ENCODE assay signal across 7 mouse cellular contexts in the genomic region with DNA sequence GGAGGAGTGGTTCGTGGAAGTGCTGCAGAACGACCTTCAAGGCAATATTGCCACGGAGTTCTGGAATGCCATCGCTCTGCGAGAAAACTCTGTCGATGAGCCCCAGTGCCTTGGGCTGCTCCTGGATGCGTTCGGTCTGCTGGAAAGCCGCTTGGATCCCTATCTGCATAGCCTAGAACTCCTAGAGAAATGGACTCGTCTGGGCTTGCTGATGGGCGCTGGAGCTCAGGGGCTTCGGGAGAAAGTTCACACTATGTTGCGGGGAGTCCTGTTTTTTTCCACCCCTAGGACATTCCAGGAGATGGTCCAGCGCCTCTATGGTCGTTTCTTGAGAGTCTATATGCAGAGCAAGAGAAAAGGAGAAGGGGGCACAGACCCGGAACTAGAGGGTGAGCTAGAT. TPM values are rescaled to one million over a fixed set of nuclear protein-coding genes. Genes with fewer than 3 reads are reported as not detected.
DNase-seq lines count a peak whose midpoint lies in the region; ATAC-seq and TF ChIP-seq lines count a peak whose summit lies in the region.

No protein-coding gene starts in this region.

- peak overlapping the region; percentile 33; the same call in 1 of the 2 replicates for H3K27ac ChIP-seq in lung, postnatal 0 days (ENCODE audit: low read length)
- no peak overlapping the region for H3K27ac ChIP-seq in forebrain, embryonic 11.5 days (ENCODE audit: low read depth, low read length)
- H3K27ac ChIP-seq in limb, embryonic 11.5 days (replicated peaks; ENCODE audit: low read depth, low read length), result no peak overlapping the region
- peak overlapping the region; percentile 33; the same call in 1 of the 2 replicates for H3K27ac ChIP-seq in small intestine, adult 2 months (ENCODE audit: insufficient read depth, low read depth, low read length)

- peak overlapping the region; percentile 88 for H3K4me2 ChIP-seq in lung, postnatal 0 days (replicated peaks; ENCODE audit: low read depth, low read length)
- peak overlapping the region; percentile 68 for H3K4me2 ChIP-seq in forebrain, embryonic 11.5 days (ENCODE audit: low read depth, low read length, severe bottlenecking)
- H3K4me2 ChIP-seq in limb, embryonic 11.5 days (ENCODE audit: low read depth, severe bottlenecking), result peak overlapping the region; percentile 96

- peaks cover 21% of the 10 kb centered on the region; the same call in 1 of the 2 replicates for H3K4me1 ChIP-seq in lung, postnatal 0 days (ENCODE audit: insufficient read depth, low read depth, low read length)
- peaks cover 18% of the 10 kb centered on the region for H3K4me1 ChIP-seq in forebrain, embryonic 11.5 days (replicated peaks; ENCODE audit: control insufficient read depth, insufficient read depth, low read length)
- peaks cover 18% of the 10 kb centered on the region for H3K4me1 ChIP-seq in limb, embryonic 11.5 days (ENCODE audit: control insufficient read depth, insufficient read depth, low read length)
- peaks cover 10% of the 10 kb centered on the region for H3K4me1 ChIP-seq in small intestine, adult 2 months (ENCODE audit: control insufficient read depth, insufficient read depth, insufficient read length, low read length)

- no peak for ATAC-seq in lung, postnatal 0 days
- ATAC-seq in forebrain, embryonic 11.5 days (replicated peaks; ENCODE audit: low FRiP score), result no peak
- no peak for ATAC-seq in limb, embryonic 11.5 days (ENCODE audit: insufficient number of reproducible peaks, low FRiP score, low TSS enrichment, low read depth)

- 31% methylated on average over 16 of the region's 16 CpGs for WGBS in lung, postnatal 0 days
- 39% methylated on average over 16 of the region's 16 CpGs for WGBS in forebrain, embryonic 11.5 days
- 32% methylated on average over 16 of the region's 16 CpGs for WGBS in limb, embryonic 11.5 days
- WGBS in small intestine, adult 2 months, result 22% methylated on average over 16 of the region's 16 CpGs

- intact Hi-C loops in left cerebral cortex, postnatal 25 days (cut with DNase I), result loop anchor here (5.0 kb wide), 1 partner anchor 81 kb away; no protein-coding TSS in a partner anchor

- peak overlapping the region; percentile 56 for H3K4me3 ChIP-seq in lung, postnatal 0 days (ENCODE audit: low read depth, low read length)
- peak overlapping the region; percentile 91 for H3K4me3 ChIP-seq in forebrain, embryonic 11.5 days (ENCODE audit: low read depth, low read length)
- peak overlapping the region; percentile 95 for H3K4me3 ChIP-seq in limb, embryonic 11.5 days (ENCODE audit: low read depth, low read length)
- peak overlapping the region; percentile 88 for H3K4me3 ChIP-seq in small intestine, adult 2 months (ENCODE audit: low read depth, low read length)

- no peak for DNase-seq in lung, postnatal 0 days (ENCODE audit: low spot score)
- no peak for DNase-seq in lung, postnatal 10 days
- no peak for DNase-seq in forebrain, embryonic 11.5 days (ENCODE audit: low spot score)
- no peak for DNase-seq in limb, embryonic 11.5 days (ENCODE audit: low spot score)
- no peak for DNase-seq in thymus, adult 18-20 months
- DNase-seq in left cerebral cortex, postnatal 25 days (ENCODE audit: low spot score in 2 of 2), result no peak

- no peak for TF ChIP-seq EP300 in lung, postnatal 0 days (IDR thresholded peaks at IDR 0.05)

- H3K9ac ChIP-seq in lung, postnatal 0 days (replicated peaks; ENCODE audit: low read depth), result peak overlapping the region; percentile 81
- H3K9ac ChIP-seq in forebrain, embryonic 11.5 days (ENCODE audit: low read length), result peak overlapping the region; percentile 70
- peak overlapping the region; percentile 83 for H3K9ac ChIP-seq in limb, embryonic 11.5 days (ENCODE audit: low read length)

- H3K9me3 ChIP-seq in lung, postnatal 0 days (ENCODE audit: low read length), result no peaks in the 10 kb centered on the region
- no peaks in the 10 kb centered on the region for H3K9me3 ChIP-seq in forebrain, embryonic 11.5 days (ENCODE audit: control insufficient read depth, low read length)
- H3K9me3 ChIP-seq in limb, embryonic 11.5 days (ENCODE audit: control insufficient read depth, low read length), result no peaks in the 10 kb centered on the region

- peaks cover 20% of the 10 kb centered on the region; the same call in 1 of the 2 replicates for H3K36me3 ChIP-seq in lung, postnatal 0 days (ENCODE audit: insufficient read depth, low read length)
- H3K36me3 ChIP-seq in forebrain, embryonic 11.5 days (ENCODE audit: control insufficient read depth, insufficient read depth, low read length), result peaks cover 5% of the 10 kb centered on the region
- peaks cover 21% of the 10 kb centered on the region for H3K36me3 ChIP-seq in limb, embryonic 11.5 days (ENCODE audit: control insufficient read depth, insufficient read depth, low read length)
- peaks cover 54% of the 10 kb centered on the region for H3K36me3 ChIP-seq in small intestine, adult 2 months (ENCODE audit: control insufficient read depth, insufficient read depth, low read length)

- TF ChIP-seq CTCF in lung, postnatal 0 days (IDR thresholded peaks at IDR 0.05), result no peak
- TF ChIP-seq CTCF in small intestine, adult 2 months (IDR thresholded peaks at IDR 0.05; ENCODE audit: extremely low read depth, insufficient read length, insufficient replicate concordance, low read depth, low read length), result no peak

- no peak for TF ChIP-seq POLR2A in small intestine, adult 2 months (IDR thresholded peaks at IDR 0.05; ENCODE audit: low read depth, low read length)

- no peaks in the 10 kb centered on the region for H3K27me3 ChIP-seq in lung, postnatal 0 days (replicated peaks; ENCODE audit: insufficient read depth, low read length)
- H3K27me3 ChIP-seq in forebrain, embryonic 11.5 days (ENCODE audit: control insufficient read depth, insufficient read depth, low read length), result no peaks in the 10 kb centered on the region
- no peaks in the 10 kb centered on the region for H3K27me3 ChIP-seq in limb, embryonic 11.5 days (ENCODE audit: control insufficient read depth, insufficient read depth, low read length)
- no peaks in the 10 kb centered on the region for H3K27me3 ChIP-seq in small intestine, adult 2 months (ENCODE audit: control insufficient read depth, insufficient read depth, low read length)

RNA-seq across cellular contexts. Expression of a gene that starts 0.7 kb away (rescaled TPM):
- polyA plus RNA-seq in lung, postnatal 0 days (2015; fragmentation: Nextera tagmentation; extraction: Ambion mirVana), result 88.4 and 89.0 TPM in 2 replicates
- 116 and 126 TPM in 2 replicates for polyA plus RNA-seq in forebrain, embryonic 11.5 days (2014; fragmentation: Nextera tagmentation; extraction: Ambion mirVana)
- polyA plus RNA-seq in limb, embryonic 11.5 days (2014; fragmentation: Nextera tagmentation; extraction: Ambion mirVana), result 118 and 120 TPM in 2 replicates
- polyA plus RNA-seq in small intestine, adult 2 months (2012; rRNA removed), result 31.0 and 71.6 TPM in 2 replicates
- total RNA-seq in left cerebral cortex, postnatal 25 days (2021), result 10 to 100 TPM; 73.0 to 77.2 TPM

RNA-seq across cellular contexts. Expression of a gene that starts 0.8 kb away (rescaled TPM):
- 146 and 173 TPM in 2 replicates for polyA plus RNA-seq in lung, postnatal 0 days (2015; fragmentation: Nextera tagmentation; extraction: Ambion mirVana)
- polyA plus RNA-seq in forebrain, embryonic 11.5 days (2014; fragmentation: Nextera tagmentation; extraction: Ambion mirVana), result 222 and 238 TPM in 2 replicates
- 237 and 242 TPM in 2 replicates for polyA plus RNA-seq in limb, embryonic 11.5 days (2014; fragmentation: Nextera tagmentation; extraction: Ambion mirVana)
- polyA plus RNA-seq in small intestine, adult 2 months (2012; rRNA removed), result 40.7 and 55.9 TPM in 2 replicates
- total RNA-seq in left cerebral cortex, postnatal 25 days (2021), result 10 to 100 TPM; 67.2 to 69.6 TPM

RNA-seq across cellular contexts. Expression of a gene that starts 10.6 kb away (rescaled TPM):
- polyA plus RNA-seq in lung, postnatal 0 days (2015; fragmentation: Nextera tagmentation; extraction: Ambion mirVana), result 7.2 and 7.4 TPM in 2 replicates
- 4.6 and 7.3 TPM in 2 replicates for polyA plus RNA-seq in forebrain, embryonic 11.5 days (2014; fragmentation: Nextera tagmentation; extraction: Ambion mirVana)
- polyA plus RNA-seq in limb, embryonic 11.5 days (2014; fragmentation: Nextera tagmentation; extraction: Ambion mirVana), result 5.6 and 5.7 TPM in 2 replicates
- 183 and 436 TPM in 2 replicates for polyA plus RNA-seq in small intestine, adult 2 months (2012; rRNA removed)
- total RNA-seq in left cerebral cortex, postnatal 25 days (2021), result 10 to 100 TPM; 14.4 to 15.5 TPM

RNA-seq across cellular contexts. Expression of a gene that starts 14.9 kb away (rescaled TPM):
- polyA plus RNA-seq in lung, postnatal 0 days (2015; fragmentation: Nextera tagmentation; extraction: Ambion mirVana), result not detected in 2 replicates
- not detected in 2 replicates for polyA plus RNA-seq in forebrain, embryonic 11.5 days (2014; fragmentation: Nextera tagmentation; extraction: Ambion mirVana)
- polyA plus RNA-seq in limb, embryonic 11.5 days (2014; fragmentation: Nextera tagmentation; extraction: Ambion mirVana), result not detected in 2 replicates
- not detected in 2 replicates for polyA plus RNA-seq in small intestine, adult 2 months (2012; rRNA removed)
- not detected for total RNA-seq in left cerebral cortex, postnatal 25 days (2021)

RNA-seq across cellular contexts. Expression of a gene that starts 16.7 kb away (rescaled TPM):
- 42.2 and 46.5 TPM in 2 replicates for polyA plus RNA-seq in lung, postnatal 0 days (2015; fragmentation: Nextera tagmentation; extraction: Ambion mirVana)
- not detected in 2 replicates for polyA plus RNA-seq in forebrain, embryonic 11.5 days (2014; fragmentation: Nextera tagmentation; extraction: Ambion mirVana)
- not detected in 2 replicates for polyA plus RNA-seq in limb, embryonic 11.5 days (2014; fragmentation: Nextera tagmentation; extraction: Ambion mirVana)
- polyA plus RNA-seq in small intestine, adult 2 months (2012; rRNA removed), result 49.7 and 138 TPM in 2 replicates
- total RNA-seq in left cerebral cortex, postnatal 25 days (2021), result not detected

Comparison
In these comparisons a context has a peak if more than half of its experiments do, and no peak if none do; other contexts are left out.
1. H3K27ac ChIP-seq: peak in lung, postnatal 0 days (single experiment) and small intestine, adult 2 months (single experiment); none in forebrain, embryonic 11.5 days (single experiment) and limb, embryonic 11.5 days (single experiment).
2. RNA of a gene that starts 10.6 kb away (polyA plus RNA-seq): 183 to 436 TPM in small intestine, adult 2 months; 7.2 to 7.4 TPM in lung, postnatal 0 days, 4.6 to 7.3 TPM in forebrain, embryonic 11.5 days and 5.6 to 5.7 TPM in limb, embryonic 11.5 days; every median in the first group is over 10 times any median in the second.
3. Peak in every context shown above with its lines, with median percentiles within 50 percentile points of each other: H3K4me2 ChIP-seq, H3K4me3 ChIP-seq and H3K9ac ChIP-seq.